Comparison of ENCODE assay signal across 16 mouse cellular contexts in the genomic region with DNA sequence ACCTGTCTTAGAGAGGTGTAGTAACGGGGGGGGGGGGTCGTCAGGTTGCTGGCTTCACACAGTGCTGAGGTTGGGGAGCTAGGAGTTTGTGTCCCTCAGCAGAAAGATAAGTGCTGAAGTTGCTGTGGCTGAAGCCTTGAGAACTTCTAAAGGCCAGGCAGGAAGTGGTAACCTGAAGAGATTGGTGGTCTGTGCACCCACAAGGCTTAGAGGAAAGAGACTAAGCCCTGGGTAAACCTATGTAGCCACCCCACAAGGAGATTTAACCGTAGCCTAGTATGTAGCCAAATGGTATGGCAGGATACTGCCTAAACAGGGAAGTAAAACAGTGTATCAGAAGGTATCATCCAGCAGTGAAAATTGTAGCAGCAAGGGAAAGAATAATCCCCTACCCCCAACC. TPM values are rescaled to one million over a fixed set of nuclear protein-coding genes. Genes with fewer than 3 reads are reported as not detected.
DNase-seq lines count a peak whose midpoint lies in the region; ATAC-seq and TF ChIP-seq lines count a peak whose summit lies in the region.
"Had no signal": no experiment of that assay in that cellular context is flagged by ENCODE, and none has a peak within 500 bp of the region (broad histone marks: within the 10 kb centered on the region; RNA-seq: fewer than 3 reads in every experiment).

No protein-coding gene starts in this region.

- H3K27me3 ChIP-seq in lung, postnatal 0 days (replicated peaks; ENCODE audit: insufficient read depth, low read length), result no peaks in the 10 kb centered on the region
- H3K27me3 ChIP-seq in forebrain, postnatal 0 days (ENCODE audit: insufficient read depth, low read length), result no peaks in the 10 kb centered on the region
- H3K27me3 ChIP-seq: kidney, embryonic 15.5 days had no signal

- peaks cover 5% of the 10 kb centered on the region for H3K36me3 ChIP-seq in lung, postnatal 0 days (ENCODE audit: insufficient read depth, low read length)
- 0 out of 2 replicates have a peak, but pooled peaks cover 2% of the 10 kb centered on the region for H3K36me3 ChIP-seq in forebrain, postnatal 0 days (ENCODE audit: insufficient read depth)

- H3K4me3 ChIP-seq in lung, postnatal 0 days (ENCODE audit: low read depth, low read length), result no peak overlapping the region
- H3K4me3 ChIP-seq in brown adipose tissue, adult 24 weeks (ENCODE audit: insufficient read depth, low read depth, low read length), result no peak overlapping the region
- H3K4me3 ChIP-seq in forebrain, postnatal 0 days (ENCODE audit: low read depth, low read length), result no peak overlapping the region
- H3K4me3 ChIP-seq: forebrain, embryonic 10.5 days; kidney, embryonic 15.5 days; myocyte had no signal

- TF ChIP-seq CTCF in lung, postnatal 0 days (IDR thresholded peaks at IDR 0.05), result no peak
- TF ChIP-seq CTCF in forebrain, postnatal 0 days (IDR thresholded peaks at IDR 0.05; ENCODE audit: low read depth), result no peak

- ATAC-seq in lung, postnatal 0 days, result no peak
- peak; percentile 38 for ATAC-seq in inflammation-experienced regulatory T-cells, adult 6 months
- ATAC-seq in erythroid progenitor cell, adult 5-6 weeks (replicated peaks; ENCODE audit: low FRiP score, poor library complexity, severe bottlenecking), result no peak
- ATAC-seq in forebrain, postnatal 0 days, result no peak
- ATAC-seq: hindbrain, embryonic 16.5 days; liver, postnatal 0 days had no signal

- peak overlapping the region; percentile 75; the same call in 1 of the 2 replicates for H3K27ac ChIP-seq in lung, postnatal 0 days (ENCODE audit: low read length)
- H3K27ac ChIP-seq in brown adipose tissue, adult 24 weeks (replicated peaks; ENCODE audit: low read depth, low read length), result 0 out of 2 replicates have a peak overlapping the region, but pooled peaks have one; percentile 24
- H3K27ac ChIP-seq in forebrain, postnatal 0 days (ENCODE audit: low read depth, low read length), result no peak overlapping the region

- WGBS in lung, postnatal 0 days, result 65% methylated on average over 3 of the region's 3 CpGs
- WGBS in forebrain, postnatal 0 days, result 68% methylated on average over 3 of the region's 3 CpGs

- DNase-seq in lung, postnatal 0 days (ENCODE audit: low spot score), result no peak
- no peak for DNase-seq in lung, postnatal 14 days
- peak; percentile 19 for DNase-seq in thymus, postnatal 25 days
- DNase-seq in forebrain, postnatal 0 days, result no peak
- DNase-seq: adrenal gland, postnatal 10 days; cerebellum, postnatal 14 days; liver, postnatal 0 days; right cerebral cortex, postnatal 25 days had no signal

- no peak overlapping the region for H3K9ac ChIP-seq in lung, postnatal 0 days (replicated peaks; ENCODE audit: low read depth)
- H3K9ac ChIP-seq in forebrain, postnatal 0 days, result no peak overlapping the region
- H3K9ac ChIP-seq: kidney, embryonic 15.5 days; liver, postnatal 0 days had no signal

- TF ChIP-seq EP300 in lung, postnatal 0 days (IDR thresholded peaks at IDR 0.05), result no peak

- no peak overlapping the region for H3K4me2 ChIP-seq in lung, postnatal 0 days (replicated peaks; ENCODE audit: low read depth, low read length)
- H3K4me2 ChIP-seq in forebrain, postnatal 0 days (ENCODE audit: low read depth), result no peak overlapping the region
- H3K4me2 ChIP-seq: kidney, embryonic 15.5 days; midbrain, embryonic 11.5 days had no signal

- peaks cover 30% of the 10 kb centered on the region for H3K4me1 ChIP-seq in lung, postnatal 0 days (ENCODE audit: insufficient read depth, low read depth, low read length)
- peaks cover 18% of the 10 kb centered on the region for H3K4me1 ChIP-seq in brown adipose tissue, adult 24 weeks (ENCODE audit: control insufficient read depth, insufficient read depth, insufficient read length, low read length)
- H3K4me1 ChIP-seq in forebrain, postnatal 0 days (ENCODE audit: insufficient read depth), result 0 out of 2 replicates have a peak, but pooled peaks cover 3% of the 10 kb centered on the region

- H3K9me3 ChIP-seq in lung, postnatal 0 days (ENCODE audit: low read length), result no peaks in the 10 kb centered on the region
- H3K9me3 ChIP-seq in forebrain, postnatal 0 days (ENCODE audit: low read length), result no peaks in the 10 kb centered on the region
- H3K9me3 ChIP-seq: forebrain, embryonic 10.5 days; kidney, embryonic 15.5 days had no signal

RNA-seq across cellular contexts. Expression of a gene that starts 14.4 kb away (rescaled TPM):
- polyA plus RNA-seq in lung, postnatal 0 days (2015; fragmentation: Nextera tagmentation; extraction: Ambion mirVana), result 121 and 150 TPM in 2 replicates
- polyA plus RNA-seq in brown adipose tissue, adult 24 weeks (2012; ENCODE audit: insufficient read depth, insufficient read length, missing spikeins), result 4.9 and 5.9 TPM in 2 replicates
- polyA plus RNA-seq in inflammation-experienced regulatory T-cells, adult 6 months (2017; shearing (Covaris generic)), result 1 to 10 TPM in 1 of 3 experiments, under 1 TPM in 2; 0.15 to 3.2 (median 0.90) TPM
- total RNA-seq in erythroid progenitor cell, adult 5-6 weeks (2015; ENCODE audit: low replicate concordance), result 2.2 and 8.8 TPM in 2 replicates
- total RNA-seq in erythroid progenitor cell, adult 5-6 weeks (2017; ENCODE audit: low replicate concordance), result 5.0 and 11.5 TPM in 2 replicates
- total RNA-seq in forebrain, postnatal 0 days (2014; rRNA removed), result 38.1 and 43.9 TPM in 2 replicates
- polyA plus RNA-seq in forebrain, postnatal 0 days (2015; fragmentation: Nextera tagmentation; extraction: Ambion mirVana), result 26.6 and 27.7 TPM in 2 replicates

RNA-seq across cellular contexts. Expression of a gene that starts 43.2 kb away (rescaled TPM):
- 22.2 and 22.4 TPM in 2 replicates for polyA plus RNA-seq in lung, postnatal 0 days (2015; fragmentation: Nextera tagmentation; extraction: Ambion mirVana)
- polyA plus RNA-seq in brown adipose tissue, adult 24 weeks (2012; ENCODE audit: insufficient read depth, insufficient read length, missing spikeins), result 2.8 and 4.0 TPM in 2 replicates
- 1 to 10 TPM; 2.3 to 6.1 (median 5.0) TPM for polyA plus RNA-seq in inflammation-experienced regulatory T-cells, adult 6 months (2017; shearing (Covaris generic))
- 0.84 and 1.4 TPM in 2 replicates for total RNA-seq in erythroid progenitor cell, adult 5-6 weeks (2015; ENCODE audit: low replicate concordance)
- 0.61 and 4.0 TPM in 2 replicates for total RNA-seq in erythroid progenitor cell, adult 5-6 weeks (2017; ENCODE audit: low replicate concordance)
- total RNA-seq in forebrain, postnatal 0 days (2014; rRNA removed), result 109 and 135 TPM in 2 replicates
- polyA plus RNA-seq in forebrain, postnatal 0 days (2015; fragmentation: Nextera tagmentation; extraction: Ambion mirVana), result 268 and 350 TPM in 2 replicates

Comparison
In these comparisons a context has a peak if more than half of its experiments do, and no peak if none do; other contexts are left out.
1. RNA of a gene that starts 43.2 kb away (polyA plus RNA-seq): 268 to 350 TPM in forebrain, postnatal 0 days; 22.2 to 22.4 TPM in lung, postnatal 0 days, 2.3 to 6.1 TPM in inflammation-experienced regulatory T-cells, adult 6 months and 2.8 to 4.0 TPM in brown adipose tissue, adult 24 weeks; every median in the first group is over 10 times any median in the second.